11 mouse cellular contexts compared by ENCODE assay signal in genomic region chr10:128563544-128563943, GRCm38 (mm10). TPM values are rescaled to one million over a fixed set of nuclear protein-coding genes. Genes with fewer than 3 reads are reported as not detected.
A peak's percentile ranks its signal among the peaks of the same experiment; 100 is the strongest.
DNase-seq lines count a peak whose midpoint lies in the region; ATAC-seq and TF ChIP-seq lines count a peak whose summit lies in the region.
"Had no signal": no experiment of that assay in that cellular context is flagged by ENCODE, and none has a peak within 500 bp of the region (broad histone marks: within the 10 kb centered on the region; RNA-seq: fewer than 3 reads in every experiment).

No protein-coding gene starts in this region.

- H3K4me1 ChIP-seq in intestine, embryonic 14.5 days (replicated peaks; ENCODE audit: control insufficient read depth, insufficient read depth, low read length) = peaks cover 12% of the 10 kb centered on the region
- peaks cover 3% of the 10 kb centered on the region; the same call in 1 of the 2 replicates for H3K4me1 ChIP-seq in intestine, embryonic 16.5 days (ENCODE audit: control insufficient read depth, insufficient read depth, low read length)
- H3K4me1 ChIP-seq in ES-E14 (ENCODE audit: control insufficient read depth in 2 of 2, insufficient read depth in 2 of 2, low read length in 2 of 2, poor library complexity in 1 of 2) = peaks cover 0 to 3% of the 10 kb centered on the region in 2 experiments; a peak in 2 of 4 replicates
- H3K4me1 ChIP-seq in embryonic facial prominence, embryonic 12.5 days = peaks cover 16% of the 10 kb centered on the region
- H3K4me1 ChIP-seq in liver, embryonic 16.5 days (ENCODE audit: control insufficient read depth, low read depth, low read length) = peaks cover 19% of the 10 kb centered on the region

- H3K9ac ChIP-seq in intestine, embryonic 14.5 days (ENCODE audit: low read length) = no peak overlapping the region
- H3K9ac ChIP-seq in intestine, embryonic 16.5 days (ENCODE audit: low read depth, low read length) = no peak overlapping the region; the same call in 1 of the 2 replicates
- H3K9ac ChIP-seq in ES-E14 (ENCODE audit: insufficient read depth, low read depth, low read length, poor library complexity, severe bottlenecking) = peak overlapping the region; percentile 68
- peak overlapping the region; percentile 2; the same call in 1 of the 2 replicates for H3K9ac ChIP-seq in embryonic facial prominence, embryonic 12.5 days
- H3K9ac ChIP-seq in liver, embryonic 16.5 days (ENCODE audit: low read depth, low read length) = no peak overlapping the region

- H3K9me3 ChIP-seq in intestine, embryonic 14.5 days (ENCODE audit: control insufficient read depth, low read length) = no peaks in the 10 kb centered on the region
- H3K9me3 ChIP-seq in intestine, embryonic 16.5 days (ENCODE audit: control insufficient read depth, low read length) = no peaks in the 10 kb centered on the region
- H3K9me3 ChIP-seq in ES-E14 (ENCODE audit: control insufficient read depth, insufficient read depth, low read depth, low read length) = no peaks in the 10 kb centered on the region
- no peaks in the 10 kb centered on the region for H3K9me3 ChIP-seq in embryonic facial prominence, embryonic 12.5 days
- no peaks in the 10 kb centered on the region for H3K9me3 ChIP-seq in liver, embryonic 16.5 days (replicated peaks; ENCODE audit: control insufficient read depth, low read length)

- ATAC-seq in intestine, embryonic 14.5 days (replicated peaks; ENCODE audit: low FRiP score, low TSS enrichment, low read depth) = no peak
- no peak for ATAC-seq in intestine, embryonic 16.5 days
- ATAC-seq in embryonic facial prominence, embryonic 12.5 days (ENCODE audit: insufficient number of reproducible peaks, insufficient read depth, low FRiP score, low TSS enrichment) = no peak
- ATAC-seq in liver, embryonic 16.5 days (ENCODE audit: low read depth) = no peak
- ATAC-seq: Patski had no signal

- no peak overlapping the region for H3K27ac ChIP-seq in intestine, embryonic 14.5 days (ENCODE audit: low read depth)
- H3K27ac ChIP-seq in intestine, embryonic 16.5 days (ENCODE audit: low read length) = no peak overlapping the region
- no peak overlapping the region; the same call in 1 of the 2 replicates for H3K27ac ChIP-seq in ES-E14 (ENCODE audit: insufficient read depth, low read depth, low read length, poor library complexity, severe bottlenecking)
- H3K27ac ChIP-seq in embryonic facial prominence, embryonic 12.5 days = no peak overlapping the region
- no peak overlapping the region for H3K27ac ChIP-seq in liver, embryonic 16.5 days (ENCODE audit: low read length)
- H3K27ac ChIP-seq: kidney, postnatal 0 days had no signal

- no peak overlapping the region for H3K4me3 ChIP-seq in intestine, embryonic 14.5 days (ENCODE audit: low read depth, low read length)
- no peak overlapping the region for H3K4me3 ChIP-seq in intestine, embryonic 16.5 days (ENCODE audit: low read length)
- peak overlapping the region; percentile 84 to 88; a peak in 3 of 4 replicates for H3K4me3 ChIP-seq in ES-E14 (ENCODE audit: insufficient read depth in 1 of 2, low read depth in 1 of 2, low read length in 2 of 2, poor library complexity in 1 of 2, severe bottlenecking in 1 of 2)
- H3K4me3 ChIP-seq in embryonic facial prominence, embryonic 12.5 days = no peak overlapping the region; the same call in 1 of the 2 replicates
- peak overlapping the region; percentile 5; the same call in 1 of the 2 replicates for H3K4me3 ChIP-seq in liver, embryonic 16.5 days (ENCODE audit: low read depth, low read length)

- H3K4me2 ChIP-seq in intestine, embryonic 14.5 days (ENCODE audit: low read length) = 0 out of 2 replicates have a peak overlapping the region, but pooled peaks have one; percentile 88
- H3K4me2 ChIP-seq in intestine, embryonic 16.5 days (ENCODE audit: low read depth, low read length) = no peak overlapping the region
- H3K4me2 ChIP-seq in embryonic facial prominence, embryonic 12.5 days (replicated peaks) = peak overlapping the region; percentile 90
- H3K4me2 ChIP-seq in liver, embryonic 16.5 days (ENCODE audit: low read depth, low read length) = peak overlapping the region; percentile 95; the same call in 1 of the 2 replicates

- DNase-seq in intestine, embryonic 14.5 days (ENCODE audit: low spot score) = no peak
- DNase-seq in ES-E14 (ENCODE audit: low read depth, low spot score) = no peak
- DNase-seq in cerebellum, postnatal 25 days = no peak
- DNase-seq in adrenal gland, postnatal 25 days = no peak
- DNase-seq: right cerebral cortex, postnatal 4 days; thymus, postnatal 4 days had no signal

- in situ Hi-C loops in ES-E14 (cut with MboI; ENCODE audit: low sequenced_read_pairs in 2 of 2, unreplicated experiment in 2 of 2) = no loop called here

- WGBS in intestine, embryonic 14.5 days = 92% methylated on average over 6 of the region's 6 CpGs
- 83% methylated on average over 6 of the region's 6 CpGs for WGBS in intestine, embryonic 16.5 days
- WGBS in embryonic facial prominence, embryonic 12.5 days = 87% methylated on average over 6 of the region's 6 CpGs
- WGBS in liver, embryonic 16.5 days (ENCODE audit: insufficient replicate concordance) = 64% methylated on average over 6 of the region's 6 CpGs

- H3K27me3 ChIP-seq in intestine, embryonic 14.5 days (replicated peaks; ENCODE audit: control insufficient read depth, insufficient read depth, low read length) = no peaks in the 10 kb centered on the region
- H3K27me3 ChIP-seq in intestine, embryonic 16.5 days (replicated peaks; ENCODE audit: control insufficient read depth, insufficient read depth, low read length) = no peaks in the 10 kb centered on the region
- no peaks in the 10 kb centered on the region for H3K27me3 ChIP-seq in embryonic facial prominence, embryonic 12.5 days
- no peaks in the 10 kb centered on the region for H3K27me3 ChIP-seq in liver, embryonic 16.5 days (ENCODE audit: control insufficient read depth, insufficient read depth, low read depth, low read length)
- H3K27me3 ChIP-seq: Patski had no signal

- peaks cover 49% of the 10 kb centered on the region for H3K36me3 ChIP-seq in intestine, embryonic 14.5 days (ENCODE audit: control insufficient read depth, insufficient read depth, low read length)
- H3K36me3 ChIP-seq in intestine, embryonic 16.5 days (ENCODE audit: control insufficient read depth, insufficient read depth, low read length) = peaks cover 17% of the 10 kb centered on the region; the same call in 1 of the 2 replicates
- H3K36me3 ChIP-seq in ES-E14 (ENCODE audit: control insufficient read depth, insufficient read depth, low read length, poor library complexity, severe bottlenecking) = peaks cover 50% of the 10 kb centered on the region
- H3K36me3 ChIP-seq in embryonic facial prominence, embryonic 12.5 days = peaks cover 50% of the 10 kb centered on the region
- peaks cover 37% of the 10 kb centered on the region for H3K36me3 ChIP-seq in liver, embryonic 16.5 days (ENCODE audit: control insufficient read depth, insufficient read depth)

TF ChIP-seq in ES-E14, 5 proteins besides CTCF, POLR2A, EP300 and RAD21 (continues in another document):
- TF ChIP-seq HCFC1 (IDR thresholded peaks at IDR 0.05; ENCODE audit: borderline replicate concordance, insufficient read depth, low read length) = no peak
- TF ChIP-seq ZC3H11A (IDR thresholded peaks at IDR 0.05; ENCODE audit: borderline replicate concordance, low read depth, low read length) = no peak
- no peak for TF ChIP-seq ZNF384 (IDR thresholded peaks at IDR 0.05; ENCODE audit: low read depth, low read length)

RNA-seq across cellular contexts. Expression of gene Pa2g4, which starts 2.2 kb away (rescaled TPM):
- 248 and 252 TPM in 2 replicates for polyA plus RNA-seq in intestine, embryonic 14.5 days (2014; fragmentation: Nextera tagmentation; extraction: Ambion mirVana)
- polyA plus RNA-seq in intestine, embryonic 16.5 days (2015; fragmentation: Nextera tagmentation; extraction: Ambion mirVana) = 171 and 196 TPM in 2 replicates
- total RNA-seq in ES-E14 (2012; rRNA removed) = 127 and 170 TPM in 2 replicates
- polyA plus RNA-seq in embryonic facial prominence, embryonic 12.5 days (2016; fragmentation: Nextera tagmentation; extraction: Ambion mirVana) = 189 and 192 TPM in 2 replicates
- 96.2 and 103 TPM in 2 replicates for polyA plus RNA-seq in liver, embryonic 16.5 days (2015; fragmentation: Nextera tagmentation; extraction: Ambion mirVana)
- 83.8 and 97.6 TPM in 2 replicates for total RNA-seq in adrenal gland, postnatal 25 days (2021)

RNA-seq across cellular contexts. Expression of gene Rpl41, which starts 14.4 kb away (rescaled TPM):
- polyA plus RNA-seq in intestine, embryonic 14.5 days (2014; fragmentation: Nextera tagmentation; extraction: Ambion mirVana) = 4,682 and 5,210 TPM in 2 replicates
- polyA plus RNA-seq in intestine, embryonic 16.5 days (2015; fragmentation: Nextera tagmentation; extraction: Ambion mirVana) = 3,191 and 3,364 TPM in 2 replicates
- total RNA-seq in ES-E14 (2012; rRNA removed) = 5,552 and 6,346 TPM in 2 replicates
- 3,271 and 3,412 TPM in 2 replicates for polyA plus RNA-seq in embryonic facial prominence, embryonic 12.5 days (2016; fragmentation: Nextera tagmentation; extraction: Ambion mirVana)
- 2,106 and 2,245 TPM in 2 replicates for polyA plus RNA-seq in liver, embryonic 16.5 days (2015; fragmentation: Nextera tagmentation; extraction: Ambion mirVana)
- total RNA-seq in adrenal gland, postnatal 25 days (2021) = 2,617 and 2,671 TPM in 2 replicates

RNA-seq across cellular contexts. Expression of gene Zc3h10, which starts 16.0 kb away (rescaled TPM):
- polyA plus RNA-seq in intestine, embryonic 14.5 days (2014; fragmentation: Nextera tagmentation; extraction: Ambion mirVana) = 11.3 TPM in 2 replicates
- 13.3 and 13.6 TPM in 2 replicates for polyA plus RNA-seq in intestine, embryonic 16.5 days (2015; fragmentation: Nextera tagmentation; extraction: Ambion mirVana)
- total RNA-seq in ES-E14 (2012; rRNA removed) = 18.8 and 19.5 TPM in 2 replicates
- 18.8 and 19.4 TPM in 2 replicates for polyA plus RNA-seq in embryonic facial prominence, embryonic 12.5 days (2016; fragmentation: Nextera tagmentation; extraction: Ambion mirVana)
- polyA plus RNA-seq in liver, embryonic 16.5 days (2015; fragmentation: Nextera tagmentation; extraction: Ambion mirVana) = 4.9 and 5.7 TPM in 2 replicates
- total RNA-seq in adrenal gland, postnatal 25 days (2021) = 9.1 and 13.6 TPM in 2 replicates

RNA-seq across cellular contexts. Expression of gene Erbb3, which starts 25.9 kb away (rescaled TPM):
- 31.2 and 32.4 TPM in 2 replicates for polyA plus RNA-seq in intestine, embryonic 14.5 days (2014; fragmentation: Nextera tagmentation; extraction: Ambion mirVana)
- 29.6 and 34.9 TPM in 2 replicates for polyA plus RNA-seq in intestine, embryonic 16.5 days (2015; fragmentation: Nextera tagmentation; extraction: Ambion mirVana)
- 24.9 and 30.3 TPM in 2 replicates for total RNA-seq in ES-E14 (2012; rRNA removed)
- polyA plus RNA-seq in embryonic facial prominence, embryonic 12.5 days (2016; fragmentation: Nextera tagmentation; extraction: Ambion mirVana) = 20.9 TPM in 2 replicates
- 4.2 and 5.2 TPM in 2 replicates for polyA plus RNA-seq in liver, embryonic 16.5 days (2015; fragmentation: Nextera tagmentation; extraction: Ambion mirVana)
- total RNA-seq in adrenal gland, postnatal 25 days (2021) = 2.8 and 3.8 TPM in 2 replicates

RNA-seq across cellular contexts. Expression of gene Esyt1, which starts 37.9 kb away (rescaled TPM):
- polyA plus RNA-seq in intestine, embryonic 14.5 days (2014; fragmentation: Nextera tagmentation; extraction: Ambion mirVana) = 27.3 and 28.0 TPM in 2 replicates
- 24.4 and 25.7 TPM in 2 replicates for polyA plus RNA-seq in intestine, embryonic 16.5 days (2015; fragmentation: Nextera tagmentation; extraction: Ambion mirVana)
- total RNA-seq in ES-E14 (2012; rRNA removed) = 62.7 and 135 TPM in 2 replicates
- polyA plus RNA-seq in embryonic facial prominence, embryonic 12.5 days (2016; fragmentation: Nextera tagmentation; extraction: Ambion mirVana) = 29.2 and 30.7 TPM in 2 replicates
- polyA plus RNA-seq in liver, embryonic 16.5 days (2015; fragmentation: Nextera tagmentation; extraction: Ambion mirVana) = 10.3 and 10.5 TPM in 2 replicates
- 18.1 and 22.9 TPM in 2 replicates for total RNA-seq in adrenal gland, postnatal 25 days (2021)

Comparison
In these comparisons a context has a peak if more than half of its experiments do, and no peak if none do; other contexts are left out.
1. H3K4me3 ChIP-seq: peak in ES-E14 (2 of 2) and liver, embryonic 16.5 days (single experiment); none in intestine, embryonic 14.5 days (single experiment), intestine, embryonic 16.5 days (single experiment) and embryonic facial prominence, embryonic 12.5 days (single experiment).
2. H3K9ac ChIP-seq: peak in ES-E14 (single experiment) and embryonic facial prominence, embryonic 12.5 days (single experiment); none in intestine, embryonic 14.5 days (single experiment), intestine, embryonic 16.5 days (single experiment) and liver, embryonic 16.5 days (single experiment).